Mouse (Mus musculus): ENCODE measurements around the gene Sox11. TPM values are rescaled to one million over a fixed set of nuclear protein-coding genes. Genes with fewer than 3 reads are reported as not detected.

Gene Sox11
- total RNA-seq, 1 experiment = 10.1 TPM

GRCm38 (mm10) chr12:27372505-27372904, 30.1 kb upstream of the Sox11 start:
- Histone ChIP-seq H3K9me3 (ENCODE audit: control insufficient read depth, insufficient read depth, low read depth, low read length) (no peaks in the 10 kb centered on the region), H3K4me3 (ENCODE audit: insufficient read depth in 1 of 2, low read depth in 1 of 2, low read length in 2 of 2, poor library complexity in 1 of 2, severe bottlenecking in 1 of 2) (no peak overlapping the region), H3K36me3 (ENCODE audit: control insufficient read depth, insufficient read depth, low read length, poor library complexity, severe bottlenecking) (no peaks in the 10 kb centered on the region), H3K4me1 (ENCODE audit: control insufficient read depth in 2 of 2, insufficient read depth in 2 of 2, low read length in 2 of 2, poor library complexity in 1 of 2) (no peaks in the 10 kb centered on the region), H3K27ac (ENCODE audit: insufficient read depth, low read depth, low read length, poor library complexity, severe bottlenecking) (no peak overlapping the region), H3K9ac (ENCODE audit: insufficient read depth, low read depth, low read length, poor library complexity, severe bottlenecking) (no peak overlapping the region)
- in situ Hi-C loops (cut with MboI; ENCODE audit: low sequenced_read_pairs in 2 of 2, unreplicated experiment in 2 of 2) = no loop called here
- DNase-seq (ENCODE audit: low read depth, low spot score) = no peak
- TF ChIP-seq ZC3H11A (IDR thresholded peaks at IDR 0.05; ENCODE audit: borderline replicate concordance, low read depth, low read length) = no peak
- no peak for TF ChIP-seq ZNF384 (IDR thresholded peaks at IDR 0.05; ENCODE audit: low read depth, low read length)
- no peak for TF ChIP-seq CHD2 (IDR thresholded peaks at IDR 0.05; ENCODE audit: low read depth, low read length)
- TF ChIP-seq MAFK (IDR thresholded peaks at IDR 0.05; ENCODE audit: insufficient read depth, low read depth, low read length) = no peak
- TF ChIP-seq HCFC1 (IDR thresholded peaks at IDR 0.05; ENCODE audit: borderline replicate concordance, insufficient read depth, low read length) = no peak

GRCm38 (mm10) chr12:27370756-27371155, 28.4 kb upstream of the Sox11 start:
- no peak for TF ChIP-seq CHD2 (IDR thresholded peaks at IDR 0.05; ENCODE audit: low read depth, low read length)
- TF ChIP-seq ZNF384 (IDR thresholded peaks at IDR 0.05; ENCODE audit: low read depth, low read length) = no peak
- no peak for TF ChIP-seq ZC3H11A (IDR thresholded peaks at IDR 0.05; ENCODE audit: borderline replicate concordance, low read depth, low read length)
- TF ChIP-seq MAFK (IDR thresholded peaks at IDR 0.05; ENCODE audit: insufficient read depth, low read depth, low read length) = no peak
- TF ChIP-seq HCFC1 (IDR thresholded peaks at IDR 0.05; ENCODE audit: borderline replicate concordance, insufficient read depth, low read length) = no peak
- H3K9ac ChIP-seq (ENCODE audit: insufficient read depth, low read depth, low read length, poor library complexity, severe bottlenecking) = no peak overlapping the region
- no peak overlapping the region for H3K4me3 ChIP-seq (ENCODE audit: insufficient read depth in 1 of 2, low read depth in 1 of 2, low read length in 2 of 2, poor library complexity in 1 of 2, severe bottlenecking in 1 of 2)
- no peaks in the 10 kb centered on the region for H3K4me1 ChIP-seq (ENCODE audit: control insufficient read depth in 2 of 2, insufficient read depth in 2 of 2, low read length in 2 of 2, poor library complexity in 1 of 2)
- no peak overlapping the region for H3K27ac ChIP-seq (ENCODE audit: insufficient read depth, low read depth, low read length, poor library complexity, severe bottlenecking)
- in situ Hi-C loops (cut with MboI; ENCODE audit: low sequenced_read_pairs in 2 of 2, unreplicated experiment in 2 of 2) = no loop called here
- no peaks in the 10 kb centered on the region for H3K36me3 ChIP-seq (ENCODE audit: control insufficient read depth, insufficient read depth, low read length, poor library complexity, severe bottlenecking)
- no peak for DNase-seq (ENCODE audit: low read depth, low spot score)
- H3K9me3 ChIP-seq (ENCODE audit: control insufficient read depth, insufficient read depth, low read depth, low read length) = no peaks in the 10 kb centered on the region

GRCm38 (mm10) chr12:27367476-27367875, 25.1 kb upstream of the Sox11 start:
- in situ Hi-C loops (cut with MboI; ENCODE audit: low sequenced_read_pairs in 2 of 2, unreplicated experiment in 2 of 2) = no loop called here
- no peak overlapping the region for H3K27ac ChIP-seq (ENCODE audit: insufficient read depth, low read depth, low read length, poor library complexity, severe bottlenecking)
- DNase-seq (ENCODE audit: low read depth, low spot score) = no peak
- H3K9ac ChIP-seq (ENCODE audit: insufficient read depth, low read depth, low read length, poor library complexity, severe bottlenecking) = no peak overlapping the region
- H3K36me3 ChIP-seq (ENCODE audit: control insufficient read depth, insufficient read depth, low read length, poor library complexity, severe bottlenecking) = no peaks in the 10 kb centered on the region
- no peaks in the 10 kb centered on the region for H3K9me3 ChIP-seq (ENCODE audit: control insufficient read depth, insufficient read depth, low read depth, low read length)
- no peaks in the 10 kb centered on the region for H3K4me1 ChIP-seq (ENCODE audit: control insufficient read depth in 2 of 2, insufficient read depth in 2 of 2, low read length in 2 of 2, poor library complexity in 1 of 2)
- H3K4me3 ChIP-seq (ENCODE audit: insufficient read depth in 1 of 2, low read depth in 1 of 2, low read length in 2 of 2, poor library complexity in 1 of 2, severe bottlenecking in 1 of 2) = no peak overlapping the region
- no peak for TF ChIP-seq HCFC1 (IDR thresholded peaks at IDR 0.05; ENCODE audit: borderline replicate concordance, insufficient read depth, low read length)
- no peak for TF ChIP-seq MAFK (IDR thresholded peaks at IDR 0.05; ENCODE audit: insufficient read depth, low read depth, low read length)
- no peak for TF ChIP-seq ZNF384 (IDR thresholded peaks at IDR 0.05; ENCODE audit: low read depth, low read length)
- no peak for TF ChIP-seq ZC3H11A (IDR thresholded peaks at IDR 0.05; ENCODE audit: borderline replicate concordance, low read depth, low read length)
- no peak for TF ChIP-seq CHD2 (IDR thresholded peaks at IDR 0.05; ENCODE audit: low read depth, low read length)

GRCm38 (mm10) chr12:27363840-27364640, 21.7 kb upstream of the Sox11 start:
- no peaks in the 10 kb centered on the region for H3K9me3 ChIP-seq (ENCODE audit: control insufficient read depth, insufficient read depth, low read depth, low read length)
- in situ Hi-C loops (cut with MboI; ENCODE audit: low sequenced_read_pairs in 2 of 2, unreplicated experiment in 2 of 2) = no loop called here
- TF ChIP-seq ZC3H11A (IDR thresholded peaks at IDR 0.05; ENCODE audit: borderline replicate concordance, low read depth, low read length) = no peak
- TF ChIP-seq ZNF384 (IDR thresholded peaks at IDR 0.05; ENCODE audit: low read depth, low read length) = no peak
- TF ChIP-seq CHD2 (IDR thresholded peaks at IDR 0.05; ENCODE audit: low read depth, low read length) = no peak
- no peak for TF ChIP-seq HCFC1 (IDR thresholded peaks at IDR 0.05; ENCODE audit: borderline replicate concordance, insufficient read depth, low read length)
- no peak for TF ChIP-seq MAFK (IDR thresholded peaks at IDR 0.05; ENCODE audit: insufficient read depth, low read depth, low read length)

More at GRCm38 (mm10) chr12:27363840-27364640, 21.7 kb upstream of the Sox11 start:
- Histone ChIP-seq H3K27ac (ENCODE audit: insufficient read depth, low read depth, low read length, poor library complexity, severe bottlenecking) (no peak overlapping the region), H3K4me3 (ENCODE audit: insufficient read depth in 1 of 2, low read depth in 1 of 2, low read length in 2 of 2, poor library complexity in 1 of 2, severe bottlenecking in 1 of 2) (no peak overlapping the region), H3K36me3 (ENCODE audit: control insufficient read depth, insufficient read depth, low read length, poor library complexity, severe bottlenecking) (no peaks in the 10 kb centered on the region), H3K4me1 (ENCODE audit: control insufficient read depth in 2 of 2, insufficient read depth in 2 of 2, low read length in 2 of 2, poor library complexity in 1 of 2) (no peaks in the 10 kb centered on the region), H3K9ac (ENCODE audit: insufficient read depth, low read depth, low read length, poor library complexity, severe bottlenecking) (no peak overlapping the region)
- DNase-seq (ENCODE audit: low read depth, low spot score) = no peak
